Mouse (Mus musculus): ENCODE results near the gene Gorasp2. TPM values are rescaled to one million over a fixed set of nuclear protein-coding genes. Genes with fewer than 3 reads are reported as not detected.
A peak's percentile ranks its signal among the peaks of the same experiment; 100 is the strongest.

The Gorasp2 gene
- 42.7 and 54.2 TPM in 2 replicates for polyA plus RNA-seq (2012; ENCODE audit: insufficient read depth, insufficient read length, missing spikeins)

DNA sequence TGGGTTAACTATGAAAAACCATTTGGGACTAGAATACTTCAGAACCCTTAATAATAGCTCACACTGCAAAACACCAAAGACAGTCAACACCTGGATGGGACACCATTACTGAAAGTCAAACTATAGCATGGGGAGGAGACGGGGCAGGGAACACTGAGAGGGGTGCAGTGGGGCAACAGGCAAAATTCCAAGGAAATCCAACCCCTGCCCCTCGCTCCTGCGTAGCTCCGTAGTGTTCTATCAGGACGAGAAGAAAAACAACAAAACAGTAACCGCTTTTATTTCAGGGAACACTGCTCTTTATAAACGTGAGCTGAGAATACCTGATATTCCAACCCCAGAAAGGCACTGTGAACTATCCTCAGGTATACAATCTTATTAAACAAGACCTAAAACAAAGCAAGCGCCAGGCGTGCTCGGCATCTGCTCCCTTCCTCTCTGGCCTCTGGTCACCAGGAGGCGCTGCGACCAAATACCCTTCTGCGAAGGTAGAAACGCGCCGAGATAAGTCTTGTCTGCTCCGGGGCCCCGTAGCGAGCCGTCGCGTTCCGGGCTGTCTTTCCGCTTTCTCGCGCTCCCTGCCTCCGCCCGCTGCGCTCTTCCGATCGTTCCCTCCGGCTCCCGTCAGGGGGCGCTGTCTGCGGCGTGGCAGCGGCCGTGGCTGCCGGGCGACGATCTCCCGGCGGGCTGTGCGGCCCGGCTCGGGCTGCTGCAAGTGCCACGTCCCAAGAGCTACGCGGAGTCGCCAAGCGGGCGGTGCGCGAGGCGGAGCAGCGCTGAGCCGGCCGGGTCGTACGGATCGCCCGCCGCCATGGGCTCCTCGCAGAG, at the start of gene Gorasp2:
TSS of gene Gorasp2 (plus strand) at position 690 of the 828 bp plus-strand sequence.
- peak within 1 kb of the TSS; percentile 95 for H3K4me3 ChIP-seq (ENCODE audit: insufficient read depth, low read depth, low read length)
- H3K27ac ChIP-seq (replicated peaks; ENCODE audit: low read depth, low read length) = peak within 1 kb of the TSS; percentile 84
- no peaks in the 10 kb centered on the region for H3K4me1 ChIP-seq (ENCODE audit: control insufficient read depth, insufficient read depth, insufficient read length, low read length)

DNA sequence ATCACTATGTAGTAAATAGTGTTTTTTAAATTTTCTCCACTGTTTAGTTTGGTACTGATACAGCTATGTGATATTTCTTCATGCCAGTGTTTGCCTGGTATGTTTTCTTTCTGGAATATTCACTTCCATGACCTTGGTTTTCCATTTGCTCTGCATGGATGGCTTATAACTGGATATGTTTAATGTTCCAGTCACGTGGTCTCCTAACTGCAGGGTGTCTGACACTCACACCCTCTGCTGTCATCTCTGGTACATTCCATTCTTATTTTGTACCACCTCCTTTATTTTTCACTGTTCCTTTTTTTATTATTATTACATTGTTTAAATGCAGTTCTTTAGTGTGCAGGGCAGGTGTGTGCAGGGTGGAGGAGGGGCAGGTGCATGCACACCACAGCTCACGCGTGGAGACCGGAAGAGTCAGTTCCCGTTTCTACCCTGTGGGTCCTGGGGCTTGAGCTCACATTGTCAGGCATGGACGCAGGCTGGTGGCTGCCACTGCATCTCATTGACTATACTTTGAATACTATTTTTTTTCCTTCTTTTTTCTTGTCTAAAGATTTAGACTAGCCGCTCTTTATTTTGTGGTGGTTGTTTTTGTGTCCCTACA, 46.5 kb upstream of the Gorasp2 start:
- Histone ChIP-seq H3K4me3 (ENCODE audit: insufficient read depth, low read depth, low read length) (no peak overlapping the region), H3K27ac (replicated peaks; ENCODE audit: low read depth, low read length) (no peak overlapping the region), H3K4me1 (ENCODE audit: control insufficient read depth, insufficient read depth, insufficient read length, low read length) (no peaks in the 10 kb centered on the region)

DNA sequence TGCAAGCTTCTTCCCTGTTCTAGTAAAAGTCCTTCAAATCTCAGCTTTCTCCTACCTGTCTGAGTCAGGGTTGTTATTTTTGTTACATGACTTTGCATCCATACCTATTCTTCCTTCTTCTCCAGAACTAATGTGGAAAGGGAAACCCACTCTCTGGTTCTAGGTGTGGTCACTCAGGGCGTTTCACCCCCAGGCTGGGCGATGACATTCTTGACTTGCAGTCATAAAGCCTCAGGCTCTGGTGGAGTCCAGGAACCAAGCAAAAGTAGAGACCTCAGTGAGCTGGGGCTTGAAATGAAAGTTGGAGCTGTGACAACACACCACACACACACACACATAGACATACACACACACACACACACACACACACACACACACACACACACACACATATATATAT, 45.3 kb upstream of the Gorasp2 start:
- Histone ChIP-seq H3K4me1 (ENCODE audit: control insufficient read depth, insufficient read depth, insufficient read length, low read length) (no peaks in the 10 kb centered on the region), H3K27ac (replicated peaks; ENCODE audit: low read depth, low read length) (no peak overlapping the region), H3K4me3 (ENCODE audit: insufficient read depth, low read depth, low read length) (no peak overlapping the region)

DNA sequence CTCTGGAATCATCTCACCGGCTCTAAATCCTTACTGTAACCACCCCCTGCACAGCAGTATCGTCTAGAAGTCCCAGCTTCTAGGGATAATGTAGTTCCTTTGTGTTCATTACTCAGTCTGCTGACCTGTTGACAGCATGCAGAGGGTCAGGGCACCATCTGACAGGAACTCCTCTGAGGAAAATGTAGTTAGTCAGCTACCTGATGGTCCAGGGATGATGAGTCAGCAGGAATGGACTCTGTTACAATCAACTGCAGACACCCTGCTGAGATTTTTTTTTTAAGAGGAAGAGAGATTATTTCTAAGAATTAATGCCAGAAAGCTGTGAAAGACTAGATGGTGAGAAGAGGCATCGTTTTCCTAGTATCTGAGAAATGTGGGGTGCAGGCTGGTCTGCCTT, 44.8 kb upstream of the Gorasp2 start:
- Histone ChIP-seq H3K4me1 (ENCODE audit: control insufficient read depth, insufficient read depth, insufficient read length, low read length) (no peaks in the 10 kb centered on the region), H3K4me3 (ENCODE audit: insufficient read depth, low read depth, low read length) (no peak overlapping the region), H3K27ac (replicated peaks; ENCODE audit: low read depth, low read length) (no peak overlapping the region)

GRCm38 (mm10) chr2:70619232-70619835, 42.0 kb upstream of the Gorasp2 start:
- H3K4me1 ChIP-seq (ENCODE audit: control insufficient read depth, insufficient read depth, insufficient read length, low read length) = no peaks in the 10 kb centered on the region

DNA sequence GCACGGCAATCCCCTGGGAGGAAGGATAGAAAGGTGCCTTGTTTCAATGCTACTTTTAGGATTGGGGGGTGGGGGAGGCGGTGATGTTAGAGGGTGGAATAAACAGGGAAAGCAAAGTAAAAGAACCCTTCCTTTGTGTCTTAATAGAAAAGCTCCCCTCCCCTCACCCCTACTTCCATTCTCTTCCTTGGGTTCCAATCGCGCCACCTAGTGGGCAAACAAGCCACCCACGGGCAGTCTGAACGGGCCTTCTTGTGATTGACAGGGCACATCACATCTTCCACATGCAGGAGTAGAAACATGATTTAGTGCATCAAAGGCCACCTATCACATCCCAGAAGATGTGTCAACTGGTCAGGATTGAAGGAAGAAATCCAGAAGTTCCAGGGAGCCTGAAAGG, 41.2 kb upstream of the Gorasp2 start:
- Histone ChIP-seq H3K4me3 (ENCODE audit: insufficient read depth, low read depth, low read length) (no peak overlapping the region), H3K27ac (replicated peaks; ENCODE audit: low read depth, low read length) (no peak overlapping the region), H3K4me1 (ENCODE audit: control insufficient read depth, insufficient read depth, insufficient read length, low read length) (no peaks in the 10 kb centered on the region)

More at GRCm38 (mm10) chr2:70619232-70619835, 42.0 kb upstream of the Gorasp2 start:
- Histone ChIP-seq H3K27ac (replicated peaks; ENCODE audit: low read depth, low read length) (no peak overlapping the region), H3K4me3 (ENCODE audit: insufficient read depth, low read depth, low read length) (no peak overlapping the region)

DNA sequence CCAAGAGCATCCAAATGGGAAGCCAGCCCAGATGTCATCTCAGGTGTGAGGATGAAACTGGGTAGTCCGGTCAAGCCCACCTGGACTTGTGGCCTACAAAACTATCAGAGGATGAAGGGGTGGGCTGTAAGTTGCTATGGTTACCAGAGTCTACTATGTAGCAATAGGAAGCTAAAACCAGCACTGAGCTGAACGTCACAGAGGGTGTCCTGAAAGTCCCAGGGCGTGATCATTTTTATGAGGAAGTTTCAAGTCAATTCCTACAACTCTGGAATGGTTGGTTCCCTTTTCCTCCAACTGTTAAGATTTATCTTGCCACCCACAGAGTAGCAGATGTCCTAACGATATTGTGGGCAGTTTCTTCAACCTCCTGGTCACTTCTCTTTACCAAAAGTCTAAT, 39.1 kb upstream of the Gorasp2 start:
- Histone ChIP-seq H3K4me1 (ENCODE audit: control insufficient read depth, insufficient read depth, insufficient read length, low read length) (no peaks in the 10 kb centered on the region), H3K4me3 (ENCODE audit: insufficient read depth, low read depth, low read length) (no peak overlapping the region), H3K27ac (replicated peaks; ENCODE audit: low read depth, low read length) (no peak overlapping the region)

- no peak overlapping the region for H3K4me3 ChIP-seq (ENCODE audit: insufficient read depth, low read depth, low read length)
- H3K27ac ChIP-seq (replicated peaks; ENCODE audit: low read depth, low read length) = no peak overlapping the region
- H3K4me1 ChIP-seq (ENCODE audit: control insufficient read depth, insufficient read depth, insufficient read length, low read length) = no peaks in the 10 kb centered on the region
Observed at GRCm38 (mm10) chr2:70625761-70626160, 35.6 kb upstream of the Gorasp2 start.

GRCm38 (mm10) chr2:70628397-70628796, 33.0 kb upstream of the Gorasp2 start:
- Histone ChIP-seq H3K4me1 (ENCODE audit: control insufficient read depth, insufficient read depth, insufficient read length, low read length) (no peaks in the 10 kb centered on the region), H3K4me3 (ENCODE audit: insufficient read depth, low read depth, low read length) (no peak overlapping the region), H3K27ac (replicated peaks; ENCODE audit: low read depth, low read length) (no peak overlapping the region)

GRCm38 (mm10) chr2:70629339-70629761, 32.0 kb upstream of the Gorasp2 start:
- H3K4me3 ChIP-seq (ENCODE audit: insufficient read depth, low read depth, low read length) = no peak overlapping the region
- no peak overlapping the region for H3K27ac ChIP-seq (replicated peaks; ENCODE audit: low read depth, low read length)
- H3K4me1 ChIP-seq (ENCODE audit: control insufficient read depth, insufficient read depth, insufficient read length, low read length) = no peaks in the 10 kb centered on the region

DNA sequence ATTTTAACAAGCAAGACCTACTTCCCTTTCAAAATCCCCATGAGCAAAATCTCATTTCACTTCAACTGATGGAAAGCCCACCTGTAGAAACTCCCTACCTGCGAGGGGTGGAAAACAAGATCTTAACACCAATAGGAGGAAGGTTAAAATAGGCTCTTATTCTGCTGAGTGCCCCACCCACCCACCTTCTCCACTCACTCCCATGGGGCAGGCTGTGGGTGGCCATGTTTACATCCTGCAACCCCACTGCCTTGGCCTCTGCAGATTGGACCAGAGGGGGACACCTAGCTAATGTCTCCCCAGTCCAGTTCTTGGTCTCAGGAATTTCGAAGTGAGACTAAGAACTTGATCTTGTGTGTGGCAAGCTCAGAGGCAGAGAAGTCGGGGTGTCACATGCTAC, 31.5 kb upstream of the Gorasp2 start:
- H3K4me1 ChIP-seq (ENCODE audit: control insufficient read depth, insufficient read depth, insufficient read length, low read length) = no peaks in the 10 kb centered on the region
- no peak overlapping the region for H3K27ac ChIP-seq (replicated peaks; ENCODE audit: low read depth, low read length)
- H3K4me3 ChIP-seq (ENCODE audit: insufficient read depth, low read depth, low read length) = no peak overlapping the region

- H3K4me3 ChIP-seq (ENCODE audit: insufficient read depth, low read depth, low read length) = no peak overlapping the region
- H3K27ac ChIP-seq (replicated peaks; ENCODE audit: low read depth, low read length) = no peak overlapping the region
- no peaks in the 10 kb centered on the region for H3K4me1 ChIP-seq (ENCODE audit: control insufficient read depth, insufficient read depth, insufficient read length, low read length)
Observed at GRCm38 (mm10) chr2:70631321-70631720, 30.1 kb upstream of the Gorasp2 start.

GRCm38 (mm10) chr2:70632412-70632811, 29.0 kb upstream of the Gorasp2 start:
- H3K27ac ChIP-seq (replicated peaks; ENCODE audit: low read depth, low read length) = no peak overlapping the region
- H3K4me1 ChIP-seq (ENCODE audit: control insufficient read depth, insufficient read depth, insufficient read length, low read length) = no peaks in the 10 kb centered on the region
- H3K4me3 ChIP-seq (ENCODE audit: insufficient read depth, low read depth, low read length) = no peak overlapping the region

GRCm38 (mm10) chr2:70634028-70634690, 27.2 kb upstream of the Gorasp2 start:
- H3K4me3 ChIP-seq (ENCODE audit: insufficient read depth, low read depth, low read length) = no peak overlapping the region
- no peaks in the 10 kb centered on the region for H3K4me1 ChIP-seq (ENCODE audit: control insufficient read depth, insufficient read depth, insufficient read length, low read length)
- no peak overlapping the region for H3K27ac ChIP-seq (replicated peaks; ENCODE audit: low read depth, low read length)

GRCm38 (mm10) chr2:70640968-70641367, 20.4 kb upstream of the Gorasp2 start:
- H3K27ac ChIP-seq (replicated peaks; ENCODE audit: low read depth, low read length) = no peak overlapping the region
- peaks cover 2% of the 10 kb centered on the region; the same call in 1 of the 2 replicates for H3K4me1 ChIP-seq (ENCODE audit: control insufficient read depth, insufficient read depth, insufficient read length, low read length)
- H3K4me3 ChIP-seq (ENCODE audit: insufficient read depth, low read depth, low read length) = no peak overlapping the region
